Mouse (Mus musculus): ENCODE measurements around the gene Hist1h1d. TPM values are rescaled to one million over a fixed set of nuclear protein-coding genes. Genes with fewer than 3 reads are reported as not detected.
"Not testable (repeated sequence)": the region's sequence is repeated elsewhere in the genome, so short reads cannot be mapped to it uniquely, and the experiment has no call there.

Hist1h1d gene
- polyA plus RNA-seq, 1 experiment: 0.62 TPM

DNA sequence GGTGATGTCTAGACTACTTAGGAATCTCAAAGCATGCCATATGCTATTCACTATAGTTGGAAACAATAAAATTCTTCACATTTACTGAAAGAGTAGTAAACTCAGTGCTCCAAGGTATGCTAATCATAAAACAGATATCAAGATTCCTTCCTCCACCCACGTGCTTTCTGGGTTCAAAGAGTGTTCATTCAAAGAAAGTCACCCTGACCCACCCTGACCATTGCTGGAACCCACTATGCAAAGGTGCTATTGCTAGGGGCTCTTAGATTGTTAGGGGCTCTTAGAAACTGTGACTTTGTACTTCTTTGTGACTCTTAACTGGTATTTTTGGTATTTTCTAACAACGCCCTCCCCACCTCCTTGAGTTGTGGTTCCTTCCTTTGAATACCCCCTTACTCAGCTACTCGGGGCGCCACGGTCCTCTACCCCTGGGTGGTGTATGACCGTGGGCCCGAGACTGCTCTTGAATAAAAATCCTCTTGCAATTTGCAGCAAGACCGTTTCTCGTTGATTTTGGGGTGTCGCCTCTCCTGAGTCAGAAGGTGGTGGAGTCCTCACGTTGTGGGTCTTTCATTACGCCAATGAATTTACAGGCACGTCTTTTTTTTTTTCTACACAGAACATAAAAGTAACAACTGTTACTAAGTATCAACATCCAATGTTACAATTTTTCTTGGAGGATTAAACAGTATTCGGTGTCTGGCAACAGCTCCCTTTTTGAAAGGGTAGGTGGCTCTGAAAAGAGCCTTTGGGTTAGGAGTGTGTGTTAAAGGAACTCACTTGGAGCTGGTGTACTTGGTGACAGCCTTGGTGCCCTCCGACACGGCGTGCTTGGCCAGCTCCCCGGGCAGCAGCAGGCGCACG lies 20.2 kb downstream of the Hist1h1d start:
- DNase-seq (ENCODE audit: low spot score): not testable (repeated sequence)

DNA sequence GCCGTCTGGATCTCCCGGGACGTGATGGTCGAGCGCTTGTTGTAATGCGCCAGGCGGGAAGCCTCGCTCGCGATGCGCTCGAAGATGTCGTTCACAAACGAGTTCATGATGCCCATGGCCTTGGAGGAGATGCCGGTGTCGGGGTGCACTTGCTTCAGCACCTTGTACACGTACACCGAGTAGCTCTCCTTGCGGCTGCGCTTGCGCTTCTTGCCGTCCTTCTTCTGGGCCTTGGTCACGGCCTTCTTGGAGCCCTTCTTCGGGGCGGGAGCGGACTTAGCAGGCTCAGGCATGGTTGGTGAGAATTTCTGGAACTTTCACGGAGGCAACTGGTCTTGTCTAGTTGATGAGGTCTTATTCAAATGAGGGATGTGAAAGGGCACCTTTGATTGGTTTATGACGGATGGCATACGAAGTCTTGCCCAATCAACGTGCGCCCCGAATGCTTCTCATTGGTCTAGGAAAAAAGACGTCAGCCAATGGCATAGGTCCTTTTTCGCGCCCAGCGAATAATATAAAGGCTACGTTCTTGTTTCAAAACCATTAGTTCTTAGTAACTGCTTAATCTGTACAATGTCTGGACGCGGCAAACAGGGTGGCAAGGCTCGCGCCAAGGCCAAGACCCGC lies 20.9 kb downstream of the Hist1h1d start, which contains the start of the genes Hist1h2bf and Hist1h2ad:
Gene Hist1h2bf (minus strand): TSS at position 299 of the 627 bp plus-strand sequence.
Gene Hist1h2ad (plus strand): TSS at position 484 of the 627 bp plus-strand sequence.
- DNase-seq (ENCODE audit: low spot score): not testable (repeated sequence)

DNA sequence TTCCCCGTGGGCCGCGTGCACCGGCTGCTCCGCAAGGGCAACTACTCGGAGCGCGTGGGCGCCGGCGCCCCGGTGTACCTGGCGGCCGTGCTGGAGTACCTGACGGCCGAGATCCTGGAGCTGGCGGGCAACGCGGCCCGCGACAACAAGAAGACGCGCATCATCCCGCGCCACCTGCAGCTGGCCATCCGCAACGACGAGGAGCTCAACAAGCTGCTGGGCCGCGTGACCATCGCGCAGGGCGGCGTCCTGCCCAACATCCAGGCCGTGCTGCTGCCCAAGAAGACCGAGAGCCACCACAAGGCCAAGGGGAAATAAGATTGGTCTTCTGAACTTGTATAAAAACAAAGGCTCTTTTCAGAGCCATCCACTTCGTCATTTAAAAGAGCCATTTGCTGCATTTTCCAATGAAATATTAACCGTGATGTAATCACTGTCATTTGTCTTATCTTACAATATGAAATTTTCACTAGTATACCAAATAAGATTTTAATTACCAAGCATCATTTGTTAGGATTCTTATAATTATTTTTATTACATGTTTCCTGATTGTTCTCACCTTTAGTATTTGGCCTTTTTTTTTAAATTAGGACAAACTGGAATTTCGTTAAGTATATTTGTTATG lies 21.6 kb downstream of the Hist1h1d start:
- DNase-seq (ENCODE audit: low spot score): not testable (repeated sequence)

DNA sequence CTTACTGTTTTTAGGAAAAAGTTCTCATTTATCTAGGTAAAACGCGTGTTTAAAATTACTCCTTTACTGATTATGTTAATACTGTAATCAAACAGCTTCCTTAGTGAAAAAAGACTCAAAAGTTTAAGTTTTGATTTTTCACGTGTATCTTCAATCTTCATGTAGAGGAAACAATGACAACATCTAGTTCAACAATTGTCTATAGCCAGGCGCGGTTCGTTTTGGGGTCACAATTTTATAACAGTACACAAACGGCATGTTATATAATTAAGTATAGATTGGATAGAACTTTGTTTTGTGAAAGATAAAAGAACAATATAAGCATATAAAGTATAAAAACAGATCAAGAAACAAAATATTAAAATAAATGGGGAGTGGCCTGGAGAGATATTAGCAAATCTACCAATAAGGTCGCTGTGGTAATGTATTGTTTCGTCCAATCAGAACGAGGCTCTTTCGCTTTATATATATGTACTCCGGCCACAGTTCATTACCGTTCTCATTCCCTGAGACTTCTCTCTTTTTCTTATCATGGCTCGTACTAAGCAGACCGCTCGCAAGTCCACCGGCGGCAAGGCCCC lies 22.3 kb downstream of the Hist1h1d start, which contains the start of gene Hist1h3d:
Gene Hist1h3d (plus strand): TSS at position 493 of the 581 bp plus-strand sequence.
- no peak for DNase-seq (ENCODE audit: low spot score)

- DNase-seq (ENCODE audit: low spot score): not testable (repeated sequence)
Observed at GRCm38 (mm10) chr13:23575864-23576313, 22.8 kb downstream of the Hist1h1d start.

GRCm38 (mm10) chr13:23576351-23576881 lies 23.4 kb downstream of the Hist1h1d start:
- no peak for DNase-seq (ENCODE audit: low spot score)

DNA sequence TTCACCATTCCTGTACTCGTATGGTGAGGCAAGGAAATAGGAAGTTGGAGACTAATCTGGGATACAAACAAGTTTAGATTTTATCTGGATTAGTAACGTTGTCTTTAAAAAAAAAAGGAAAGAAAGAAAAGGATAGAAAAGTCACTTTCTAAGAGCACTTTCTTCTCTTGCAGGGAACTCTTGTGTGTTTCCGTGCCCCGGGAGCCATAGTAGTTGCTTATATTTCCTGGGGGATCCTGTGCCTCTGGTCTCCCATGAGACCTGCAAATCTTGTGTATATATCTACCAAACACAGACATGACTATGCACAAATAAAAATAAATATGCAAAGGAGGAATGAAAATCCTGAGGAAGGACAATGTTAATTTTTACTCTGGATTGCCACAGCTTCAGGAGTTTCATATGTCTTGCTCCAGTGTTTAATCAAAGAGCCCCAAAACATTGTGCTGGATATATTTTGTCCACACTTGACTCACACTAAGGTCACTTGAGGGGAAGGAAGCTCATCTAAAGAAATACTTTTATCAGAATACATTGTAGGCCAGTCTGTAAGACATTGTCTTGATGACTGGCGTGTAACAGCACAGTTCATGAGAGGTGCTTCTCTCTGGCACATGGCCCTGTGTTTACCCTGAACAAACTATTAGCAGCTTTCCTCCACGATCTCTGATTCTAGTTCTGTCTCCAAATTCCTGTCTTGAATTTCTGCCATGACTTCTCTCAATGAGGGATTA lies 24.0 kb downstream of the Hist1h1d start:
- DNase-seq (ENCODE audit: low spot score): no peak

DNA sequence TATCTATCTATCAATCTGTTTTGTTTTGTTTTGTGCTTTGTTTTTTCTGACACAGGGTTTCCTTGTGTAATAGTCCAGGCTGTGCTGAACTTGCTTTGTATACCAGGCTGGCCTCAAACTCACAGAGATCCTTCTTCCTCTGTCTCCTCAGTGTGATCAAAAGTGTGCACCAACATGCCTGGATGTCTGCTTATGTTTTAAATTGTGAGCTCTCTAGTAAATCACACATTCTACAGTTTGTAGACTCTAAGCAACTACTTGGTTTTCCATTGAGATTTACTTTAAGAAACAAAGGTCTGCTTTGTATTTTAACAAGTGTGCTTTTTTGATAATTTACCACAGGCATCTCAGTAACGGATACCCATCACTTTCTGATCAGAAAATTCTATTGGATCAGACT lies 24.8 kb downstream of the Hist1h1d start:
- DNase-seq (ENCODE audit: low spot score): no peak

- DNase-seq (ENCODE audit: low spot score): peak; percentile 91
Observed at GRCm38 (mm10) chr13:23581408-23582218, 28.6 kb downstream of the Hist1h1d start, which contains the start of gene Hist1h4d. Gene Hist1h4d, plus strand, starts transcription at chr13:23581598.

- no peak for DNase-seq (ENCODE audit: low spot score)
Observed at GRCm38 (mm10) chr13:23582219-23583056, 29.4 kb downstream of the Hist1h1d start.

- DNase-seq (ENCODE audit: low spot score): no peak
Observed at GRCm38 (mm10) chr13:23583387-23584068, 30.5 kb downstream of the Hist1h1d start.

DNA sequence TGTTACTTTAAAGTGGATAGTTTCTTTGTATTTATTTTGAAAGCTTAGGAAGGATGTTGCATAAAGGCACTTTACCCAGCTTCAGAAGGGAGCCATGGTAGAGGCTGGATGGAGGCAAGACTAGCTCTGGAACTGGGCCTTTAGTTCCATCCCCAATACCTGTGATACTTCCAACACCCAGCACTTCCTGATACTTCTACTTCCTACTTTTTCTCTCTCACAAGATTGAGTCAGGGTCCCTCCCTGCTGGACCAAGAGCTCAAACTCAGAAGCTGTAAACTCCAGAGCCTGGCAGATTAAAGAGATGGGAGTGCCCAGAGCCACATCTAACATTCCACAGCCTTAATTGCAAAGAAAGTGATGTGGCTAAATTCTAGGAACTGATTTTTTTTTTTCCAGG lies 31.3 kb downstream of the Hist1h1d start:
- DNase-seq (ENCODE audit: low spot score): no peak

DNA sequence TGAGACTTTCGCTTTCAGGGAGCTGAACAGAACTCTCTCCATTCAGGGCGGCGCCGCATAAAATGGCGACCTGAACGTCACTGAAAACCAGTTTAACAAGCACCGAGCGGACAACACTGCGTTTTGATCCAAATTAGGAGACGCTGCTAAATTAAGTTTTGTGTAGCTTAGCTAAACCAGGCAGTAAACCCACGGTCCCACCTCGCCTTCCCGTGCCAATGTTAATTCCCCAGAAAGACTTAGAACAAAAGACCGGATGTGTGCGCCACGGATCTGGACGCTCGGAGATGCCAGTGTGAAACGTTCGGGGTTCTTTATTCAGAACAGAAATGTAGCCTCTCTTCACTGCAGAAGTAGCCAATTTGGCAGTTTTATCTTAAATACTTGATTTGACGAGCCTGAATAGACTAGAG lies 32.0 kb downstream of the Hist1h1d start:
- peak; percentile 65 for DNase-seq (ENCODE audit: low spot score)

GRCm38 (mm10) chr13:23585442-23586098 lies 32.5 kb downstream of the Hist1h1d start:
- DNase-seq (ENCODE audit: low spot score): peak; percentile 48

- no peak for DNase-seq (ENCODE audit: low spot score)
Observed at GRCm38 (mm10) chr13:23586099-23586939, 33.3 kb downstream of the Hist1h1d start.

DNA sequence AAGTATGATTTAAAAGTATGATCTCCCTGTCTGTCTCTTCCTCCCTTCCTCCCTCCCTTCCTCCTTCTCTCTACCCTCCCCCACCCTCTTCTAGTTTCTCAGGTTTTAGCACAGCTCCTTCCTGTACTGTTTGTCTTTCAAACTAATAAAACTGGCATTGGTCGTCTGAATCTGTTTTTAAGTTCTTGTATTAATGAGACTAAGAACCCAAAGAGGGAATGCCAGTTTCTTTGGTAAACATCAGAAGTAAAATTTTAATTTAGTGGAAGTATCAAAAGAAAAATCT lies 33.8 kb downstream of the Hist1h1d start:
- DNase-seq (ENCODE audit: low spot score): no peak

DNA sequence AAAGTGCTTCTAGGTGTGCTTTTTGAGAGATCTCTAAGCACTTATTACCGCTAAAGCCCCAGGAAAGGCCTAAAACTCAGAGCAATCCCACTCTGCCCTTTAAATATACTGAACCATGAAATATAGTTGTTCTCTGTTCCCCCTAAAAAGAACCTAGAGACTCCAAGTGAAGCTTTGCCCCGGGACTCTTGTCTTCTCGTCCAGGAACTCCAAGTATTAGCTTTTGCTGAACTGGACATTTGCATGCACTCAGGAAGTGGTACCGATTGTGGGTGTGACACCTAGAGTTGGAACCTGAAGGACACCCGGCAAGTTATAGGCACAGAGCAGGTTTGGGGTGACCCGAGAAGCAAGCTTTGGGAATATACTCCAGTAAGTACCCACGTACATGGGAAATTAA lies 38.1 kb downstream of the Hist1h1d start:
- DNase-seq (ENCODE audit: low spot score): no peak
